Mouse (Mus musculus): Measurements from ENCODE around the gene Dph6. TPM values are rescaled to one million over a fixed set of nuclear protein-coding genes. Genes with fewer than 3 reads are reported as not detected.

Dph6 gene
- polyA plus RNA-seq, 1 experiment from 2014 or later = 28.4 TPM

DNA sequence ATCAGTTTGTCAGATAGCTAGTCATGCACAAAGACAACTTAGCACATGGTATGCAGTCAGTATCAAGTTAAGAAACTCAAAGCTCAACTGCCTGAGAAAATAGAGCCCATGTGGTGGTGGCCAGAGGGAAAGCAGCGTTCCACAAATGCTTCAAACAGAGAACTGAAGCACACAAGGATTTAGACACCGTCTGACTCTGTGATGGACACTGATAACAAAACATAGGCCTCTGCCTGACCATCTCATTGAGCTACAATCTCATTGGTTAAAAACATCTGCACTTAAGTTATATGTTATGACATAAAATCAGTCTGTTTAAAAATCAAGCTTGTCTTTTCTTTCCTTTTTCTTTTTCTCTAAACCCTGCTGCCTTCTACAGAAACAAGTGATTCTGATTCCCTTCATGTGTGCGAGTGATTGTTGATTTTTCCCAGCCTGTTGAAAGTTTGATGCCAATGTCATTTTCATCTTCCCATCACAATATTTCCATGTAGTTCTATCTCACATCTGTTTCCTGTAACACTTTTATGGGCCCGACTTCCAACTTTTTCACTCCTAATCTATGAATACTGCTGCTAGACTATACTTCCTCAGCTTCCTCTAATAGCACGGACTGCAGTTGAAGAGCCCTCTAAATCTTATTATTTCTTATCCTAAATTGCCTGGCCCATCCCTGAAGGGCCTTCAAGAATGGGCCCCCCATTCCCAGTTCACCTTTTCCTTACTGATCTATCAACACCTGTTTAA, 123.6 kb downstream of the Dph6 start:
- no peak for ATAC-seq (ENCODE audit: insufficient number of reproducible peaks, insufficient read depth, low FRiP score, low TSS enrichment)
- no peak overlapping the region for H3K4me2 ChIP-seq (replicated peaks)
- H3K27ac ChIP-seq = no peak overlapping the region
- no peaks in the 10 kb centered on the region for H3K36me3 ChIP-seq
- no peaks in the 10 kb centered on the region for H3K4me1 ChIP-seq
- no peak overlapping the region for H3K4me3 ChIP-seq
- WGBS = 77% methylated on average over 5 of the region's 5 CpGs
- no peaks in the 10 kb centered on the region for H3K9me3 ChIP-seq
- no peak overlapping the region for H3K9ac ChIP-seq
- no peaks in the 10 kb centered on the region for H3K27me3 ChIP-seq

DNA sequence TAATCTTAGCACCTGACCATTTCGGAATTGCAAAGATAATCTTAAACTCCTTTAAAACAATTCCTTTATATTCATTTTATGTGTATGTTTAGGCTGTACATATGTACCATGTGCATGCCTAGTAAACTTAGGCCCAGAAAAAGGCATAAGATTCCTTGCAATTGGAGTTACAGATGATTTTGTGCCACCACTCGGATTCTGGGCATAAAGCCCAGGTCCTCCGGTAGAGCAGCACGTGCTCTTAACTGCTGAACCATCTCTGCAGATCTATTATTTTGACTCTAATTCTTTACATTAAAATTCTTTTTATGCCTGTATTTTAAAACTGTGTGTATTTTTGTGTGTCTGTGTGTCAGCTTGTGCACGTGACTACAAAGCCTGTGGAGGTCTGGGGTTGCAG, 134.3 kb downstream of the Dph6 start:
- Histone ChIP-seq H3K27me3 (no peaks in the 10 kb centered on the region), H3K4me1 (no peaks in the 10 kb centered on the region), H3K4me2 (replicated peaks) (no peak overlapping the region), H3K27ac (no peak overlapping the region), H3K36me3 (no peaks in the 10 kb centered on the region), H3K4me3 (no peak overlapping the region), H3K9ac (no peak overlapping the region), H3K9me3 (no peaks in the 10 kb centered on the region)
- ATAC-seq (ENCODE audit: insufficient number of reproducible peaks, insufficient read depth, low FRiP score, low TSS enrichment) = no peak
- WGBS = 88% methylated on average over 5 of the region's 5 CpGs

DNA sequence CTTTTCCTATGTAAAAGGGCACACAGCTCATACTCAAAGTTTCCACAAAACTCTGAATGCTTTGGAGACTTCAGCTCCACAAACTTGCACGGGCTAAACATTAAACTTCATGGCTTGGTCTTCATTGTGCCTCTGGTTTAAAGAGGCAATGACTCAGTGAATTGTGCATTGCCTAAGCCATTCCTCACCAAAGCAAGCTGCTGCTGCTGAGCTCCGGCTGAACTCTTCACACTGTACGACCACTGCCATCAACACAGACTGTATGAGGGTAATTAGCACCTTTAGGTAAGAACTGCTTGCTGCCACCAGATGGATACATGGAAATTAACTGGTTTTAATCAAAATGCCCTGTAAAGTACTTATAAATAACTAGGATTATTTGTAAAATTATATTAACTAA, 134.9 kb downstream of the Dph6 start:
- no peak overlapping the region for H3K4me3 ChIP-seq
- no peak for ATAC-seq (ENCODE audit: insufficient number of reproducible peaks, insufficient read depth, low FRiP score, low TSS enrichment)
- no peak overlapping the region for H3K9ac ChIP-seq
- WGBS = 83% methylated on average over 3 of the region's 3 CpGs
- H3K4me1 ChIP-seq = no peaks in the 10 kb centered on the region
- no peaks in the 10 kb centered on the region for H3K9me3 ChIP-seq
- H3K36me3 ChIP-seq = no peaks in the 10 kb centered on the region
- no peaks in the 10 kb centered on the region for H3K27me3 ChIP-seq
- no peak overlapping the region for H3K4me2 ChIP-seq (replicated peaks)
- no peak overlapping the region for H3K27ac ChIP-seq

DNA sequence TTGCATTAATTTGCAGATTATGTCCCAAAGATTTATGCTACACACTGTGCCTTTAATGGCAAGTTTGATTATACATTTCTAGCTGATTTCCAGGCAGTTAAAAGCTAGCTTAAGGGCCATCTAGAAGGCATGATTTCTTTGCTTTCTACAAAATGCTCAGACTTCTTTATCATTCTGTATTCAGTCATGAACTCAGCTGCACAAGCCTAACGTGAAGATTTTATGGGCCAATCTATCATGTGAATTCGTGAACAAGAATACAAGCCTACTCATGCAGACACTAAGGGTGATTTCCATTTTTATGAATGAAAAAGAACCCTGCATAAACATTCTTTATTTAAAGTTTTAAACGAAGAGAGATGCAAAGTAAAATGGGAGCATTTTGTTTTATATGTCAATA, 162.4 kb downstream of the Dph6 start:
- H3K4me1 ChIP-seq = no peaks in the 10 kb centered on the region
- no peak overlapping the region for H3K4me3 ChIP-seq
- H3K9ac ChIP-seq = no peak overlapping the region
- H3K27me3 ChIP-seq = no peaks in the 10 kb centered on the region
- H3K9me3 ChIP-seq = no peaks in the 10 kb centered on the region
- no peaks in the 10 kb centered on the region for H3K36me3 ChIP-seq
- no peak overlapping the region for H3K4me2 ChIP-seq (replicated peaks)
- H3K27ac ChIP-seq = no peak overlapping the region
- no peak for ATAC-seq (ENCODE audit: insufficient number of reproducible peaks, insufficient read depth, low FRiP score, low TSS enrichment)
- 67% methylated on average over 3 of the region's 3 CpGs for WGBS

DNA sequence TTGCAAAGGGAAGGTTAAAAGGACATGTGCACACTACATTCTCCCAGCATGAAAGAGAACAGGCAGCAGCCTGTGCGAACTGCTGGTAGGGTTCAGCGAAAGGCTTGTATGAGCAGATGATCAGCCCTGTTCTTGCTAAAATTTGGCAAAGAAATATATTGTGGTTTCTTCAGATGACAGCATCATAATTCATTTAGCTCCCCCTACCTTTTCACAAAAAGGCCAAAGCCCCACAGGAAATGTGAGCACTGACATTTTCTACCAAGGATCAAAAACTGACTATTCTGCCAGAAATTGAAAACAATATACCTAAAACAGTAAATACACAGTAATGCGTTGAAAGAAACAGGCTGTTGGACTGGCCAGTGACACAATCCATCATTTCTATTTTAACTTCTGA, 162.9 kb downstream of the Dph6 start:
- ATAC-seq (ENCODE audit: insufficient number of reproducible peaks, insufficient read depth, low FRiP score, low TSS enrichment) = no peak
- H3K4me3 ChIP-seq = no peak overlapping the region
- no peak overlapping the region for H3K9ac ChIP-seq
- H3K4me1 ChIP-seq = no peaks in the 10 kb centered on the region
- H3K27ac ChIP-seq = no peak overlapping the region
- H3K4me2 ChIP-seq (replicated peaks) = no peak overlapping the region
- H3K9me3 ChIP-seq = no peaks in the 10 kb centered on the region
- 61% methylated on average over 3 of the region's 3 CpGs for WGBS
- no peaks in the 10 kb centered on the region for H3K27me3 ChIP-seq
- no peaks in the 10 kb centered on the region for H3K36me3 ChIP-seq

DNA sequence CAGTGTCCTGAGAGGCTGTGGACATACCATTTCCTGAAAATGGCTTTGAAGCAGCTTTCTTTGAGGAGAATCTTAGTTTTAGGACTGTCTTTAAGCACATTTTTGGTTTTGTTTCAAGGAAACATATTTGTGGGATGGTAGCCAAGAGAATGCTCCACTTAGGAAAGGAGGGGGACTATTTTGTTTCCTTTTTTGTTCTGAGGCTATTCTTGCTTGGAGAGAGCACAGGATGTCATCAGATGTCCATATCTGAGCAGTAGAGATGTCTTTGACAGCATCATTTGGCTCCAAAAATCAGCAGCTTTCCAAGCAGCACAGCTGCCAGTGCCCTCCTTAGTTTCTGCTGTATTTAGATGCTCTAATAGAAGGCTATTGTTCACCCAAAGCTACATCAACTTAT, 167.8 kb downstream of the Dph6 start:
- H3K36me3 ChIP-seq = no peaks in the 10 kb centered on the region
- H3K27me3 ChIP-seq = no peaks in the 10 kb centered on the region
- no peak overlapping the region for H3K4me2 ChIP-seq (replicated peaks)
- H3K9me3 ChIP-seq = no peaks in the 10 kb centered on the region
- no peak for ATAC-seq (ENCODE audit: insufficient number of reproducible peaks, insufficient read depth, low FRiP score, low TSS enrichment)
- no peaks in the 10 kb centered on the region for H3K4me1 ChIP-seq
- H3K9ac ChIP-seq = no peak overlapping the region
- H3K27ac ChIP-seq = no peak overlapping the region
- no peak overlapping the region for H3K4me3 ChIP-seq

All from embryonic facial prominence, embryonic 12.5 days (tissue).